In the genomic region with DNA sequence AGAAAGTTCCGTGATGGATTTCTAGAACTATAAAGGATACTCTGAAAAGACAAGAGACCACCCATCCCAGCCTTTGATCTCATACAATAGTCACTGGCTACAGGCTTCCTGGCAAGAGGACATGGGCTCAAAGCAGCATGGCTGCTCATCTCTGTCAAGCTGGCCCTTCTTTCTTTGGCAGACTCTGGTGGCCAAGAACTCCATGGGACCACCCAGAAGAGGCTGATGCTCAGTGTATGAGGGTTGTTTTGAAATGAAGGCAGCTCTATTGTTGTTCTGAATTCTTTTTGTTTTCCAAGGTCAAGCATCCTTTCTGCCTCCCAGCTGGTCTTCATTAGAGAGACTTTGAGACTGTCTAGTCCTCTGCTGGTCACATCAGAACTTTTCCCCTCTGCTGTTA, we compare ENCODE assay signal across 26 mouse cellular contexts.
DNase-seq lines count a peak whose midpoint lies in the region; ATAC-seq and TF ChIP-seq lines count a peak whose summit lies in the region.
"Had no signal": no experiment of that assay in that cellular context is flagged by ENCODE, and none has a peak within 500 bp of the region (broad histone marks: within the 10 kb centered on the region; RNA-seq: fewer than 3 reads in every experiment).

No protein-coding gene starts in this region.

- no peak overlapping the region for H3K27ac ChIP-seq in heart, embryonic 11.5 days (ENCODE audit: low read depth, low read length)
- 0 out of 2 replicates have a peak overlapping the region, but pooled peaks have one; percentile 6 for H3K27ac ChIP-seq in kidney, embryonic 16.5 days (ENCODE audit: low read length)
- no peak overlapping the region for H3K27ac ChIP-seq in midbrain, postnatal 0 days (ENCODE audit: low read depth, low read length)
- no peak overlapping the region for H3K27ac ChIP-seq in midbrain, embryonic 14.5 days (replicated peaks; ENCODE audit: low read depth, low read length)
- H3K27ac ChIP-seq: embryonic facial prominence, embryonic 10.5 days; embryonic facial prominence, embryonic 13.5 days; forebrain, embryonic 13.5 days; heart, embryonic 15.5 days; hindbrain, embryonic 14.5 days had no signal

- H3K4me1 ChIP-seq in heart, embryonic 11.5 days (ENCODE audit: control insufficient read depth, insufficient read depth, low read length): no peaks in the 10 kb centered on the region
- no peaks in the 10 kb centered on the region for H3K4me1 ChIP-seq in kidney, embryonic 16.5 days (ENCODE audit: insufficient read depth, low read length)
- no peaks in the 10 kb centered on the region for H3K4me1 ChIP-seq in midbrain, postnatal 0 days (ENCODE audit: insufficient read depth, low read length)
- H3K4me1 ChIP-seq in midbrain, embryonic 14.5 days (ENCODE audit: control insufficient read depth, insufficient read depth, low read length): no peaks in the 10 kb centered on the region
- H3K4me1 ChIP-seq: embryonic facial prominence, embryonic 13.5 days; forebrain, embryonic 13.5 days; heart, embryonic 12.5 days; heart, embryonic 15.5 days had no signal

- no peak for ATAC-seq in heart, embryonic 11.5 days (replicated peaks; ENCODE audit: insufficient number of reproducible peaks, low FRiP score, low TSS enrichment)
- ATAC-seq in kidney, embryonic 16.5 days (ENCODE audit: low FRiP score, low TSS enrichment): peak; percentile 15; the same call in 1 of the 2 replicates
- ATAC-seq in midbrain, postnatal 0 days (ENCODE audit: low FRiP score): no peak; the same call in 1 of the 2 replicates
- no peak for ATAC-seq in midbrain, embryonic 14.5 days (ENCODE audit: low FRiP score, low TSS enrichment)
- ATAC-seq: activated CD4-positive, CD25-positive, alpha-beta regulatory T cell, adult 4 months; forebrain, embryonic 13.5 days; forebrain, embryonic 16.5 days had no signal

- H3K27me3 ChIP-seq in heart, embryonic 11.5 days (ENCODE audit: control insufficient read depth, insufficient read depth, low read length): no peaks in the 10 kb centered on the region
- no peaks in the 10 kb centered on the region for H3K27me3 ChIP-seq in kidney, embryonic 16.5 days (ENCODE audit: insufficient read depth, low read length)
- H3K27me3 ChIP-seq in midbrain, postnatal 0 days (ENCODE audit: insufficient read depth, low read length): no peaks in the 10 kb centered on the region
- no peaks in the 10 kb centered on the region for H3K27me3 ChIP-seq in midbrain, embryonic 14.5 days (ENCODE audit: control insufficient read depth, insufficient read depth, low read length)
- H3K27me3 ChIP-seq: embryonic facial prominence, embryonic 13.5 days; forebrain, embryonic 13.5 days; heart, embryonic 12.5 days; heart, embryonic 15.5 days had no signal

- DNase-seq in heart, adult 11 months: peak; percentile 78
- DNase-seq in kidney, postnatal 25 days: no peak
- DNase-seq in midbrain, postnatal 0 days (ENCODE audit: low spot score): peak; percentile 23
- no peak for DNase-seq in midbrain, embryonic 14.5 days
- DNase-seq: adrenal gland, adult 8-10 months; adrenal gland, postnatal 25 days; cerebellum, adult 11-12 months; cerebellum, adult 8-10 months; cerebellum, postnatal 10 days; cerebellum, postnatal 36 days; embryo, embryonic 11 days; gastrocnemius, postnatal 10 days; gastrocnemius, postnatal 36 days; heart, postnatal 10 days; heart, postnatal 36 days had no signal

- H3K9ac ChIP-seq in heart, embryonic 11.5 days (ENCODE audit: low read depth, low read length): no peak overlapping the region
- no peak overlapping the region for H3K9ac ChIP-seq in kidney, embryonic 16.5 days (replicated peaks; ENCODE audit: low read length)
- H3K9ac ChIP-seq in midbrain, postnatal 0 days (replicated peaks; ENCODE audit: low read length, poor library complexity, severe bottlenecking): no peak overlapping the region
- H3K9ac ChIP-seq in midbrain, embryonic 14.5 days (replicated peaks; ENCODE audit: low read length): no peak overlapping the region
- H3K9ac ChIP-seq: embryonic facial prominence, embryonic 13.5 days; forebrain, embryonic 13.5 days; heart, embryonic 12.5 days; heart, embryonic 15.5 days; hindbrain, embryonic 14.5 days had no signal

- no peak overlapping the region for H3K4me3 ChIP-seq in heart, embryonic 11.5 days (ENCODE audit: low read depth, low read length)
- H3K4me3 ChIP-seq in kidney, embryonic 16.5 days (ENCODE audit: low read length): no peak overlapping the region
- no peak overlapping the region for H3K4me3 ChIP-seq in midbrain, postnatal 0 days (ENCODE audit: low read depth, low read length)
- no peak overlapping the region for H3K4me3 ChIP-seq in midbrain, embryonic 14.5 days (replicated peaks; ENCODE audit: low read depth, low read length)
- H3K4me3 ChIP-seq: embryonic facial prominence, embryonic 10.5 days; embryonic facial prominence, embryonic 13.5 days; erythroblast, embryonic 14.5 days; forebrain, embryonic 13.5 days; heart, embryonic 12.5 days; heart, embryonic 15.5 days had no signal

- WGBS in heart, embryonic 11.5 days (ENCODE audit: insufficient replicate concordance): 65% methylated on average over 1 of the region's 1 CpGs
- 89% methylated on average over 1 of the region's 1 CpGs for WGBS in kidney, embryonic 16.5 days
- WGBS in midbrain, postnatal 0 days: 76% methylated on average over 1 of the region's 1 CpGs
- 80% methylated on average over 1 of the region's 1 CpGs for whole genome bisulfite sequencing in midbrain, embryonic 14.5 days

- no peaks in the 10 kb centered on the region for H3K9me3 ChIP-seq in heart, embryonic 11.5 days (replicated peaks; ENCODE audit: control insufficient read depth, low read length)
- H3K9me3 ChIP-seq in kidney, embryonic 16.5 days (ENCODE audit: low read length): no peaks in the 10 kb centered on the region
- H3K9me3 ChIP-seq in midbrain, postnatal 0 days (ENCODE audit: low read length): no peaks in the 10 kb centered on the region
- H3K9me3 ChIP-seq in midbrain, embryonic 14.5 days (ENCODE audit: control insufficient read depth, low read length): no peaks in the 10 kb centered on the region
- H3K9me3 ChIP-seq: embryonic facial prominence, embryonic 10.5 days; embryonic facial prominence, embryonic 13.5 days; forebrain, embryonic 13.5 days; heart, embryonic 12.5 days; heart, embryonic 15.5 days had no signal

- H3K36me3 ChIP-seq in heart, embryonic 11.5 days (ENCODE audit: control insufficient read depth, insufficient read depth, low read length): no peaks in the 10 kb centered on the region
- H3K36me3 ChIP-seq in kidney, embryonic 16.5 days (ENCODE audit: insufficient read depth, low read length): no peaks in the 10 kb centered on the region
- H3K36me3 ChIP-seq in midbrain, postnatal 0 days (ENCODE audit: insufficient read depth, low read length): no peaks in the 10 kb centered on the region
- no peaks in the 10 kb centered on the region for H3K36me3 ChIP-seq in midbrain, embryonic 14.5 days (ENCODE audit: control insufficient read depth, insufficient read depth, low read length)
- H3K36me3 ChIP-seq: embryonic facial prominence, embryonic 10.5 days; embryonic facial prominence, embryonic 13.5 days; heart, embryonic 12.5 days; heart, embryonic 15.5 days had no signal

- no peak for TF ChIP-seq CTCF in midbrain, postnatal 0 days (IDR thresholded peaks at IDR 0.05)

- no peak overlapping the region for H3K4me2 ChIP-seq in heart, embryonic 11.5 days
- no peak overlapping the region for H3K4me2 ChIP-seq in kidney, embryonic 16.5 days (replicated peaks; ENCODE audit: low read depth, low read length)
- no peak overlapping the region for H3K4me2 ChIP-seq in midbrain, postnatal 0 days (ENCODE audit: low read depth, low read length, poor library complexity, severe bottlenecking)
- H3K4me2 ChIP-seq in midbrain, embryonic 14.5 days (ENCODE audit: low read length): no peak overlapping the region
- H3K4me2 ChIP-seq: embryonic facial prominence, embryonic 13.5 days; forebrain, embryonic 13.5 days; heart, embryonic 12.5 days; heart, embryonic 15.5 days; hindbrain, embryonic 14.5 days had no signal

Comparison
In these comparisons a context has a peak if more than half of its experiments do, and no peak if none do; other contexts are left out.
1. DNase-seq: peak in heart, adult 11 months (single experiment) and midbrain, postnatal 0 days (single experiment); none in kidney, postnatal 25 days (0 of 2) and midbrain, embryonic 14.5 days (single experiment).